Mouse (Mus musculus) MEL (cell line): Measurements from ENCODE around the gene Nfix. TPM values are rescaled to one million over a fixed set of nuclear protein-coding genes. Genes with fewer than 3 reads are reported as not detected.

Experiments used
- DNase-seq: peaks from one replicate; pipeline ENCODE4 v3.0.0; 2011; ENCODE audit warnings: low read depth, low spot score
- H3K27ac ChIP-seq: 2 replicates; pipeline ENCODE4 v1.5.1; 2012; ENCODE audit warnings: low read depth, mild to moderate bottlenecking, control low read depth, low read length, moderate library complexity; ENCODE audit not compliant: control insufficient read depth
- H3K27me3 ChIP-seq, 2 experiments: fragments of 150-350 bp in 1 of 2; sonication (generic) in 1 of 2; 2 replicates each; pipeline ENCODE4 v1.6.1; 2012; ENCODE audit warnings: low read length in 2 of 2, mild to moderate bottlenecking in 2 of 2, improper control_type of control experiment in 1 of 2, moderate library complexity in 1 of 2; ENCODE audit not compliant: insufficient read depth in 2 of 2, control insufficient read depth in 1 of 2
- H3K36me3 ChIP-seq, 2 experiments: 2 replicates each; pipeline ENCODE4 v1.6.1; 2012 to 2014; ENCODE audit warnings: low read length in 2 of 2, improper control_type of control experiment in 1 of 2, inconsistent platforms in 1 of 2, mild to moderate bottlenecking in 1 of 2; ENCODE audit not compliant: insufficient read depth in 2 of 2, control insufficient read depth in 1 of 2
- H3K4me1 ChIP-seq, 2 experiments: fragments of 150-350 bp in 1 of 2; sonication (generic) in 1 of 2; 2 replicates each; pipeline ENCODE4 v1.6.1; 2012; ENCODE audit warnings: low read length in 2 of 2, improper control_type of control experiment in 1 of 2, mild to moderate bottlenecking in 1 of 2; ENCODE audit not compliant: insufficient read depth in 2 of 2, control insufficient read depth in 1 of 2
- H3K4me3 ChIP-seq, 2 experiments: fragments of 150-350 bp in 1 of 2; sonication (generic) in 1 of 2; 2 replicates each; pipeline ENCODE4 v1.5.1; 2012; ENCODE audit warnings: low read depth in 2 of 2, low read length in 2 of 2, mild to moderate bottlenecking in 2 of 2, moderate library complexity in 2 of 2, control low read depth in 1 of 2, improper control_type of control experiment in 1 of 2; ENCODE audit not compliant: control insufficient read depth in 1 of 2, insufficient read depth in 1 of 2
- H3K79me2 ChIP-seq: 2 replicates; pipeline ENCODE4 v1.6.1; 2012; ENCODE audit warnings: mild to moderate bottlenecking, low read length, moderate library complexity; ENCODE audit not compliant: control insufficient read depth, poor library complexity, insufficient read depth
- H3K9ac ChIP-seq: 2 replicates; pipeline ENCODE4 v1.6.1; 2012; ENCODE audit warnings: low read depth, mild to moderate bottlenecking, control low read depth, low read length, moderate library complexity; ENCODE audit not compliant: control insufficient read depth, poor library complexity, severe bottlenecking
- H3K9me3 ChIP-seq: fragments of 150-350 bp; sonication (generic); replicated peaks from 2 replicates; pipeline ENCODE4 v1.6.1; 2012; ENCODE audit warnings: mild to moderate bottlenecking, low read length, improper control_type of control experiment, moderate library complexity; ENCODE audit not compliant: insufficient read depth
- BHLHE40 ChIP-seq: IDR thresholded peaks from 2 replicates; pipeline ENCODE4 v1.6.1; 2012; ENCODE audit warnings: low read depth, mild to moderate bottlenecking, inconsistent platforms, low read length, improper control_type of control experiment, borderline replicate concordance
- CHD1 ChIP-seq: IDR thresholded peaks from 2 replicates; pipeline ENCODE4 v1.6.1; 2012; ENCODE audit warnings: low read depth, mild to moderate bottlenecking, inconsistent platforms, low read length, improper control_type of control experiment
- CTCF ChIP-seq, 3 experiments: IDR thresholded peaks in 2 of 3; conservative IDR thresholded peaks in 1 of 3; 2 replicates each; pipeline ENCODE4 v1.5.1; 2011 to 2012; ENCODE audit warnings: low read length in 3 of 3, low read depth in 2 of 3, mild to moderate bottlenecking in 2 of 3, improper control_type of control experiment in 1 of 3, inconsistent platforms in 1 of 3, mixed read lengths in 1 of 3, moderate library complexity in 1 of 3; ENCODE audit not compliant: control insufficient read depth in 1 of 3, insufficient read depth in 1 of 3, poor library complexity in 1 of 3, severe bottlenecking in 1 of 3
- E2F4 ChIP-seq: IDR thresholded peaks from 2 replicates; pipeline ENCODE4 v1.6.1; 2011; ENCODE audit warnings: low read depth, low read length, improper control_type of control experiment, borderline replicate concordance
- ELF1 ChIP-seq: IDR thresholded peaks from 2 replicates; pipeline ENCODE4 v1.6.1; 2014; ENCODE audit warnings: low read depth, mild to moderate bottlenecking, inconsistent platforms, low read length, improper control_type of control experiment, moderate library complexity
- EP300 ChIP-seq, 2 experiments: IDR thresholded peaks; 2 replicates each; pipeline ENCODE4 v1.6.1; 2011; ENCODE audit warnings: improper control_type of control experiment in 2 of 2, low read length in 2 of 2, low read depth in 1 of 2, mild to moderate bottlenecking in 1 of 2
- ETS1 ChIP-seq: IDR thresholded peaks from 2 replicates; pipeline ENCODE4 v1.6.1; 2012; ENCODE audit warnings: low read depth, mild to moderate bottlenecking, inconsistent platforms, low read length, improper control_type of control experiment, moderate library complexity
- GABPA ChIP-seq: IDR thresholded peaks from 2 replicates; pipeline ENCODE4 v1.6.1; 2012; ENCODE audit warnings: low read depth, mild to moderate bottlenecking, inconsistent platforms, low read length, improper control_type of control experiment, moderate library complexity
- GATA1 ChIP-seq: IDR thresholded peaks from 2 replicates; pipeline ENCODE4 v1.6.1; 2011; ENCODE audit warnings: low read depth, low read length, improper control_type of control experiment
- KAT2A ChIP-seq: conservative IDR thresholded peaks from 2 replicates; pipeline ENCODE4 v1.6.1; 2012; ENCODE audit warnings: low read depth, low read length, improper control_type of control experiment, inconsistent platforms
- MAZ ChIP-seq: IDR thresholded peaks from 2 replicates; pipeline ENCODE4 v1.6.1; 2012; ENCODE audit warnings: low read depth, mild to moderate bottlenecking, inconsistent platforms, low read length, improper control_type of control experiment
- MEF2A ChIP-seq: IDR thresholded peaks from 2 replicates; pipeline ENCODE4 v1.6.1; 2014; ENCODE audit warnings: low read depth, mild to moderate bottlenecking, inconsistent platforms, low read length, improper control_type of control experiment; ENCODE audit not compliant: poor library complexity, insufficient replicate concordance, severe bottlenecking; ENCODE audit errors: extremely low read depth
- MXI1 ChIP-seq: IDR thresholded peaks from 2 replicates; pipeline ENCODE4 v1.6.1; 2011; ENCODE audit warnings: mild to moderate bottlenecking, low read depth, low read length, improper control_type of control experiment
- MYC ChIP-seq: IDR thresholded peaks from 2 replicates; pipeline ENCODE4 v1.6.1; 2011; ENCODE audit warnings: low read depth, mild to moderate bottlenecking, low read length, improper control_type of control experiment, moderate library complexity
- NELFE ChIP-seq: IDR thresholded peaks from 2 replicates; pipeline ENCODE4 v1.6.1; 2011; ENCODE audit warnings: low read depth, low read length, improper control_type of control experiment
- NRF1 ChIP-seq: IDR thresholded peaks from 2 replicates; pipeline ENCODE4 v1.6.1; 2014; ENCODE audit warnings: low read depth, mild to moderate bottlenecking, inconsistent platforms, low read length, improper control_type of control experiment, moderate library complexity; ENCODE audit not compliant: poor library complexity, insufficient read depth, severe bottlenecking
- POLR2A ChIP-seq, 2 experiments: IDR thresholded peaks; 2 replicates each; pipeline ENCODE4 v1.6.1; 2011 to 2012; ENCODE audit warnings: low read length in 2 of 2, mild to moderate bottlenecking in 2 of 2, control low read depth in 1 of 2, improper control_type of control experiment in 1 of 2, low read depth in 1 of 2, moderate library complexity in 1 of 2; ENCODE audit not compliant: control insufficient read depth in 1 of 2, insufficient read depth in 1 of 2, poor library complexity in 1 of 2
- POLR2AphosphoS2 ChIP-seq: IDR thresholded peaks from 2 replicates; pipeline ENCODE4 v1.6.1; 2011; ENCODE audit warnings: low read length, improper control_type of control experiment
- RAD21 ChIP-seq: IDR thresholded peaks from 2 replicates; pipeline ENCODE4 v1.6.1; 2011; ENCODE audit warnings: mild to moderate bottlenecking, low read depth, low read length, improper control_type of control experiment
- SIN3A ChIP-seq: IDR thresholded peaks from 2 replicates; pipeline ENCODE4 v1.6.1; 2012; ENCODE audit warnings: low read length, improper control_type of control experiment, inconsistent platforms
- TAL1 ChIP-seq: IDR thresholded peaks from 2 replicates; pipeline ENCODE4 v1.6.1; 2012; ENCODE audit warnings: mild to moderate bottlenecking, inconsistent platforms, low read length, moderate library complexity, mixed read lengths
- TCF12 ChIP-seq: IDR thresholded peaks from 2 replicates; pipeline ENCODE4 v1.6.1; 2014; ENCODE audit warnings: low read depth, mild to moderate bottlenecking, inconsistent platforms, low read length, improper control_type of control experiment, moderate library complexity
- ZC3H11A ChIP-seq: IDR thresholded peaks from 2 replicates; pipeline ENCODE4 v1.6.1; 2012; ENCODE audit warnings: low read depth, mild to moderate bottlenecking, inconsistent platforms, low read length, improper control_type of control experiment
- ZNF384 ChIP-seq: IDR thresholded peaks from 2 replicates; pipeline ENCODE4 v1.6.1; 2012; ENCODE audit warnings: low read depth, mild to moderate bottlenecking, inconsistent platforms, low read length, improper control_type of control experiment
- polyA plus RNA-seq, 2 experiments: library from polyadenylated mRNA; stranded (reverse) in 1 of 2; unstranded in 1 of 2; fragments of >175 nt in 1 of 2; fragments of >200 nt in 1 of 2; gene quantifications; 2 replicates each; pipeline versions ENCODE4 v1.2.1 to v1.2.4; 2012; ENCODE audit warnings: low replicate concordance in 2 of 2, low read depth in 1 of 2; ENCODE audit not compliant: insufficient read length in 2 of 2, insufficient read depth in 1 of 2, missing spikeins in 1 of 2
- total RNA-seq: library from RNA; depleted of rRNA; stranded (reverse); fragments of 300-350 nt; gene quantifications from 2 replicates; pipeline ENCODE4 v1.2.3, GENCODE M21; 2012

Nfix gene
- total and polyA plus RNA-seq, 3 experiments = 14.4 to 29.1 TPM; not detected in 1

- Histone ChIP-seq H3K4me1 (peaks cover 25 to 66% of the 10 kb centered on the region in 2 experiments), H3K36me3 (peaks cover 4 to 47% of the 10 kb centered on the region in 2 experiments; a peak in 3 of 4 replicates), H3K4me3 (no peak overlapping the region), H3K27me3 (no peaks in the 10 kb centered on the region), H3K27ac (peak overlapping the region; percentile 8; the same call in 1 of the 2 replicates), H3K79me2 (peaks cover 16% of the 10 kb centered on the region), H3K9ac (no peak overlapping the region), H3K9me3 (no peaks in the 10 kb centered on the region)
- no peak for DNase-seq
- TF ChIP-seq NRF1 (no peak), POLR2A (IDR thresholded peaks at IDR 0.05; ENCODE audit: control insufficient read depth in 1 of 2, insufficient read depth in 1 of 2, low read depth in 1 of 2, low read length in 2 of 2, poor library complexity in 1 of 2) (no peak; a peak in 1 of 4 replicates), CTCF (IDR thresholded peaks at IDR 0.05 in 2 of 3, conservative IDR thresholded peaks at IDR 0.05 in 1 of 3; ENCODE audit: control insufficient read depth in 1 of 3, insufficient read depth in 1 of 3, low read depth in 2 of 3, low read length in 3 of 3, poor library complexity in 1 of 3, severe bottlenecking in 1 of 3) (no peak), MYC (no peak), BHLHE40 (no peak), ZC3H11A (no peak), GATA1 (no peak), RAD21 (no peak), MXI1 (no peak), KAT2A (no peak), POLR2AphosphoS2 (no peak), MEF2A (no peak)
These were observed 74.8 kb downstream of the Nfix start for GRCm38 (mm10) chr8:84725246-84725940.

- no peak overlapping the region; the same call in 1 of the 2 replicates for H3K27ac ChIP-seq
- no peak for DNase-seq
- H3K36me3 ChIP-seq = peaks cover 4 to 39% of the 10 kb centered on the region in 2 experiments; a peak in 3 of 4 replicates
- no peak for TF ChIP-seq ZNF384
- peak; percentile 98 for TF ChIP-seq ETS1
- no peak for TF ChIP-seq NELFE
- peak; percentile 24; the same call in 1 of the 2 replicates for TF ChIP-seq GATA1
- no peak for TF ChIP-seq ELF1
- no peak for TF ChIP-seq GABPA
- TF ChIP-seq EP300 (IDR thresholded peaks at IDR 0.05; ENCODE audit: low read depth in 1 of 2, low read length in 2 of 2) = peak in 1 of 2 experiments; percentile 62; a peak in 1 of 4 replicates
- 0 out of 2 replicates have a peak, but pooled peaks have one; percentile 32 for TF ChIP-seq SIN3A
- TF ChIP-seq BHLHE40 = peak; percentile 52; the same call in 1 of the 2 replicates
- TF ChIP-seq E2F4 = no peak
- TF ChIP-seq TCF12 = peak; percentile 93
- TF ChIP-seq KAT2A = no peak
- TF ChIP-seq TAL1 = peak; percentile 61
- TF ChIP-seq MAZ = 0 out of 2 replicates have a peak, but pooled peaks have one; percentile 18
- no peak for TF ChIP-seq CHD1
- TF ChIP-seq, all 39 proteins: peak for 8
- Histone ChIP-seq H3K27me3 (no peaks in the 10 kb centered on the region), H3K79me2 (peaks cover 14% of the 10 kb centered on the region), H3K9me3 (no peaks in the 10 kb centered on the region), H3K4me1 (peaks cover 20 to 59% of the 10 kb centered on the region in 2 experiments), H3K9ac (peak overlapping the region; percentile 80), H3K4me3 (no peak overlapping the region)
These were observed 75.5 kb downstream of the Nfix start for GRCm38 (mm10) chr8:84724683-84725082.
